Mouse (Mus musculus) liver, adult (tissue): Measurements from ENCODE around the gene Lrrc4c.

ENCODE experiments used
- GATA4 ChIP-seq: IDR thresholded peaks from 2 replicates; pipeline ENCODE4 v1.6.1; 2014; ENCODE audit warnings: mild to moderate bottlenecking, low read length; ENCODE audit not compliant: insufficient replicate concordance

Gene Lrrc4c

GRCm38 (mm10) chr2:96685328-96685727 lies 367.4 kb downstream of the Lrrc4c start:
- TF ChIP-seq GATA4, result no peak

GRCm38 (mm10) chr2:96705004-96705403 lies 387.0 kb downstream of the Lrrc4c start:
- TF ChIP-seq GATA4, result no peak

- no peak for TF ChIP-seq GATA4
Measured at GRCm38 (mm10) chr2:96707772-96708350, 389.9 kb downstream of the Lrrc4c start.

- TF ChIP-seq GATA4, result no peak
Measured at GRCm38 (mm10) chr2:96714561-96714960, 396.6 kb downstream of the Lrrc4c start.

- no peak for TF ChIP-seq GATA4
Measured at GRCm38 (mm10) chr2:96717353-96717752, 399.4 kb downstream of the Lrrc4c start.

GRCm38 (mm10) chr2:96723395-96723794 lies 405.4 kb downstream of the Lrrc4c start:
- TF ChIP-seq GATA4, result no peak

- TF ChIP-seq GATA4, result no peak
Measured at GRCm38 (mm10) chr2:96736081-96736480, 418.1 kb downstream of the Lrrc4c start.

- TF ChIP-seq GATA4, result no peak
Measured at GRCm38 (mm10) chr2:96755066-96755465, 437.1 kb downstream of the Lrrc4c start.

GRCm38 (mm10) chr2:96757701-96758100 lies 439.7 kb downstream of the Lrrc4c start:
- TF ChIP-seq GATA4, result no peak

- TF ChIP-seq GATA4, result no peak
Measured at GRCm38 (mm10) chr2:96763538-96763937, 445.6 kb downstream of the Lrrc4c start.

- no peak for TF ChIP-seq GATA4
Measured at GRCm38 (mm10) chr2:96775376-96775775, 457.4 kb downstream of the Lrrc4c start.

- no peak for TF ChIP-seq GATA4
Measured at GRCm38 (mm10) chr2:96796681-96797385, 478.9 kb downstream of the Lrrc4c start.

- TF ChIP-seq GATA4, result no peak
Measured at GRCm38 (mm10) chr2:96850839-96851396, 532.9 kb downstream of the Lrrc4c start.

- no peak for TF ChIP-seq GATA4
Measured at GRCm38 (mm10) chr2:96853797-96854196, 535.8 kb downstream of the Lrrc4c start.

GRCm38 (mm10) chr2:96876062-96876461 lies 558.1 kb downstream of the Lrrc4c start:
- TF ChIP-seq GATA4, result no peak

- no peak for TF ChIP-seq GATA4
Measured at GRCm38 (mm10) chr2:96949531-96949930, 631.6 kb downstream of the Lrrc4c start.
